Mouse (Mus musculus) telencephalon, adult 2 months (tissue): Measurements from ENCODE around the gene Itprip.

Experiments used
- DNase-seq: peaks from one replicate; pipeline ENCODE4 v3.0.0-alpha.2; 2011; ENCODE audit warnings: low read depth, low spot score

Gene Itprip

GRCm38 (mm10) chr19:47919126-47919965, at the start of gene Itprip, which contains the start of gene Cfap43:
Gene Itprip, minus strand, starts transcription at chr19:47919299.
Gene Cfap43, minus strand, starts transcription at chr19:47919287.
- DNase-seq: peak; percentile 44

GRCm38 (mm10) chr19:47958181-47958580, 39.1 kb upstream of the Itprip start:
- no peak for DNase-seq

GRCm38 (mm10) chr19:47953169-47953568, 34.1 kb upstream of the Itprip start:
- DNase-seq: no peak

GRCm38 (mm10) chr19:47950946-47951345, 31.8 kb upstream of the Itprip start:
- DNase-seq: no peak

GRCm38 (mm10) chr19:47946821-47947465, 27.8 kb upstream of the Itprip start:
- DNase-seq: no peak

- DNase-seq: peak; percentile 80
These were observed 20.3 kb upstream of the Itprip start for GRCm38 (mm10) chr19:47939361-47939760.

GRCm38 (mm10) chr19:47937443-47938406, 18.6 kb upstream of the Itprip start, which contains the start of gene Cfap58:
Gene Cfap58, plus strand, starts transcription at chr19:47937675.
- DNase-seq: no peak

GRCm38 (mm10) chr19:47936938-47937337, 17.8 kb upstream of the Itprip start:
- no peak for DNase-seq

GRCm38 (mm10) chr19:47936490-47936889, 17.4 kb upstream of the Itprip start:
- DNase-seq: no peak

- DNase-seq: no peak
These were observed 16.4 kb upstream of the Itprip start for GRCm38 (mm10) chr19:47935530-47935929.

- no peak for DNase-seq
These were observed 15.6 kb upstream of the Itprip start for GRCm38 (mm10) chr19:47934636-47935238.

GRCm38 (mm10) chr19:47934146-47934545, 15.0 kb upstream of the Itprip start:
- no peak for DNase-seq

GRCm38 (mm10) chr19:47931982-47932638, 13.0 kb upstream of the Itprip start:
- DNase-seq: no peak

GRCm38 (mm10) chr19:47929043-47929442, 9.9 kb upstream of the Itprip start:
- no peak for DNase-seq

GRCm38 (mm10) chr19:47927032-47927431, 7.9 kb upstream of the Itprip start:
- no peak for DNase-seq

GRCm38 (mm10) chr19:47925819-47926218, 6.7 kb upstream of the Itprip start:
- DNase-seq: no peak

GRCm38 (mm10) chr19:47919966-47920375, 872 bp upstream of the Itprip start:
- DNase-seq: no peak

GRCm38 (mm10) chr19:47918455-47919101, 521 bp downstream of the Itprip start:
- no peak for DNase-seq

- DNase-seq: no peak
These were observed 1.1 kb downstream of the Itprip start for GRCm38 (mm10) chr19:47918016-47918415.

- DNase-seq: no peak
These were observed 1.7 kb downstream of the Itprip start for GRCm38 (mm10) chr19:47917396-47917795.
